8 mouse cellular contexts compared by ENCODE assay signal in genomic region chr7:25278341-25279075, GRCm38 (mm10). TPM values are rescaled to one million over a fixed set of nuclear protein-coding genes. Genes with fewer than 3 reads are reported as not detected.
A peak's percentile ranks its signal among the peaks of the same experiment; 100 is the strongest.
DNase-seq lines count a peak whose midpoint lies in the region; ATAC-seq lines count a peak whose summit lies in the region.

No protein-coding gene starts in this region.

- H3K4me2 ChIP-seq in hindbrain, embryonic 15.5 days: peak overlapping the region; percentile 69

- H3K27ac ChIP-seq in hindbrain, embryonic 15.5 days (replicated peaks): peak overlapping the region; percentile 99

- WGBS in hindbrain, embryonic 15.5 days: under 1% methylated on average over 54 of the region's 60 CpGs

- peak; percentile 77 for ATAC-seq in hindbrain, embryonic 15.5 days (ENCODE audit: low FRiP score, low read depth)

- peaks cover under 1% of the 10 kb centered on the region; the same call in 1 of the 2 replicates for H3K36me3 ChIP-seq in hindbrain, embryonic 15.5 days

- H3K4me3 ChIP-seq in hindbrain, embryonic 15.5 days: peak overlapping the region; percentile 59

- no peaks in the 10 kb centered on the region for H3K27me3 ChIP-seq in hindbrain, embryonic 15.5 days

- peak overlapping the region; percentile 81 for H3K9ac ChIP-seq in hindbrain, embryonic 15.5 days

- H3K4me1 ChIP-seq in hindbrain, embryonic 15.5 days (replicated peaks): peaks cover 75% of the 10 kb centered on the region

- peak; percentile 87 for DNase-seq in NIH3T3 (ENCODE audit: low read depth)
- peak; percentile 94 for DNase-seq in cerebellum, adult 9-11 months
- peak; percentile 80 to 87 for DNase-seq in frontal cortex, postnatal 14 days (ENCODE audit: low spot score in 2 of 2)
- DNase-seq in left cerebral cortex, adult 11 months (ENCODE audit: low spot score): peak; percentile 86
- peak; percentile 92 for DNase-seq in lung, postnatal 25 days (ENCODE audit: low spot score)
- peak; percentile 57 for DNase-seq in retina, adult 2 months (ENCODE audit: low read depth, low spot score)
- DNase-seq in thymus, postnatal 14 days: peak; percentile 93

- no peaks in the 10 kb centered on the region for H3K9me3 ChIP-seq in hindbrain, embryonic 15.5 days

RNA-seq across cellular contexts. Expression of gene Cic, which starts 11.0 kb away (rescaled TPM):
- 32.5 and 38.5 TPM in 2 replicates for polyA plus RNA-seq in hindbrain, embryonic 15.5 days (2015; fragmentation: Nextera tagmentation; extraction: Ambion mirVana)

RNA-seq across cellular contexts. Expression of gene Pafah1b3, which starts 19.3 kb away (rescaled TPM):
- polyA plus RNA-seq in hindbrain, embryonic 15.5 days (2015; fragmentation: Nextera tagmentation; extraction: Ambion mirVana): 558 and 579 TPM in 2 replicates

RNA-seq across cellular contexts. Expression of gene Prr19, which starts 22.7 kb away (rescaled TPM):
- 3.5 and 4.6 TPM in 2 replicates for polyA plus RNA-seq in hindbrain, embryonic 15.5 days (2015; fragmentation: Nextera tagmentation; extraction: Ambion mirVana)

RNA-seq across cellular contexts. Expression of gene Tmem145, which starts 27.4 kb away (rescaled TPM):
- polyA plus RNA-seq in hindbrain, embryonic 15.5 days (2015; fragmentation: Nextera tagmentation; extraction: Ambion mirVana): 84.1 and 101 TPM in 2 replicates

RNA-seq across cellular contexts. Expression of gene Erf, which starts 27.9 kb away (rescaled TPM):
- polyA plus RNA-seq in hindbrain, embryonic 15.5 days (2015; fragmentation: Nextera tagmentation; extraction: Ambion mirVana): 3.4 and 4.4 TPM in 2 replicates

Comparison
In these comparisons a context has a peak if more than half of its experiments do, and no peak if none do; other contexts are left out.
1. Peak in every context shown above with its lines: DNase-seq, ATAC-seq, H3K4me3 ChIP-seq and H3K27ac ChIP-seq.